In the genomic region with DNA sequence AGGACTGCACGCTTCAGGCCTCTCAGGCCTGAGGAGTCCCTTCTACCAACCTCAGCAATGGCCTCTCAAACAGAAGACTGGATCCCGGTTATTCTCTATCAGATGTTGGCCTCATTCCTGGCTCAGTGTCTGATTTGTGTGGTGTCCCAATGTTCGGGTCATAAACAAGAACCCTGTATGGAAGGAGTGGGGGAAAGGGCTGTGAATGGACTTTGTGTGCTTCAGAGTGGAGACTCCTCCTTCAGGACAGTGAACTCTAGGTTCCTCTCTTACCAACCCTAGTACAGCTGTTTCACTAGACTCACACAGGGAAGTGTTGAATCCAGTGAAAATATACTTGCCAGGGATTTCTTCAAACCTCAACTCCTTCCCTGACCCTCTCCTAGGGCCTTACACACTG, we compare ENCODE assay signal across 16 mouse cellular contexts. TPM values are rescaled to one million over a fixed set of nuclear protein-coding genes. Genes with fewer than 3 reads are reported as not detected.
A peak's percentile ranks its signal among the peaks of the same experiment; 100 is the strongest.
DNase-seq lines count a peak whose midpoint lies in the region; ATAC-seq and TF ChIP-seq lines count a peak whose summit lies in the region.
"Had no signal": no experiment of that assay in that cellular context is flagged by ENCODE, and none has a peak within 500 bp of the region (broad histone marks: within the 10 kb centered on the region; RNA-seq: fewer than 3 reads in every experiment).

No protein-coding gene starts in this region.

- no peak overlapping the region for H3K9ac ChIP-seq in heart, embryonic 14.5 days (ENCODE audit: low read length)
- H3K9ac ChIP-seq in lung, embryonic 15.5 days: no peak overlapping the region
- no peak overlapping the region for H3K9ac ChIP-seq in intestine, embryonic 15.5 days
- H3K9ac ChIP-seq in stomach, embryonic 16.5 days (ENCODE audit: low read length): no peak overlapping the region
- H3K9ac ChIP-seq: forebrain, embryonic 13.5 days; midbrain, embryonic 15.5 days; neural tube, embryonic 15.5 days had no signal

- intact Hi-C loops in heart, postnatal 10 days (cut with DNase I): no loop called here
- intact Hi-C loops in left cerebral cortex, adult 2 months (cut with DNase I): no loop called here

- no peak overlapping the region for H3K4me2 ChIP-seq in heart, embryonic 14.5 days (ENCODE audit: low read length)
- H3K4me2 ChIP-seq in lung, embryonic 15.5 days: no peak overlapping the region
- no peak overlapping the region for H3K4me2 ChIP-seq in intestine, embryonic 15.5 days (replicated peaks)
- H3K4me2 ChIP-seq in stomach, embryonic 16.5 days (ENCODE audit: low read depth, low read length): no peak overlapping the region
- H3K4me2 ChIP-seq: forebrain, embryonic 13.5 days; midbrain, embryonic 15.5 days; neural tube, embryonic 15.5 days had no signal

- no peak for DNase-seq in heart, postnatal 10 days
- no peak for DNase-seq in lung, adult 2 months
- no peak for DNase-seq in B cell, adult 2 months
- DNase-seq in left cerebral cortex, adult 2 months (ENCODE audit: extremely low spot score in 1 of 2, low spot score in 2 of 2): no peak
- DNase-seq: cerebellum, postnatal 25 days; right cerebral cortex, postnatal 14 days had no signal

- H3K4me3 ChIP-seq in heart, embryonic 14.5 days (ENCODE audit: control insufficient read depth in 1 of 2, insufficient read depth in 1 of 2, low read depth in 1 of 2, low read length in 2 of 2): no peak overlapping the region
- no peak overlapping the region for H3K4me3 ChIP-seq in lung, embryonic 15.5 days
- H3K4me3 ChIP-seq in lung, adult 2 months (replicated peaks; ENCODE audit: extremely low read depth, low read depth, low read length): no peak overlapping the region
- no peak overlapping the region for H3K4me3 ChIP-seq in intestine, embryonic 15.5 days (replicated peaks)
- no peak overlapping the region for H3K4me3 ChIP-seq in stomach, embryonic 16.5 days (replicated peaks; ENCODE audit: low read length)
- H3K4me3 ChIP-seq in left cerebral cortex, adult 2 months: no peak overlapping the region
- H3K4me3 ChIP-seq: forebrain, embryonic 13.5 days; midbrain, embryonic 15.5 days; neural tube, embryonic 15.5 days had no signal

- H3K9me3 ChIP-seq in heart, embryonic 14.5 days (ENCODE audit: control insufficient read depth, low read length): no peaks in the 10 kb centered on the region
- H3K9me3 ChIP-seq in lung, embryonic 15.5 days: no peaks in the 10 kb centered on the region
- H3K9me3 ChIP-seq in intestine, embryonic 15.5 days: no peaks in the 10 kb centered on the region
- no peaks in the 10 kb centered on the region for H3K9me3 ChIP-seq in stomach, embryonic 16.5 days (replicated peaks; ENCODE audit: control insufficient read depth, low read length)
- H3K9me3 ChIP-seq: forebrain, embryonic 13.5 days; midbrain, embryonic 15.5 days; neural tube, embryonic 15.5 days had no signal

- ATAC-seq in heart, embryonic 14.5 days (ENCODE audit: insufficient number of reproducible peaks, insufficient read depth, low FRiP score, low read depth): no peak
- ATAC-seq in lung, embryonic 15.5 days (ENCODE audit: borderline replicate concordance, extremely low read depth, low FRiP score, low TSS enrichment): peak; percentile 54; the same call in 1 of the 2 replicates
- ATAC-seq in intestine, embryonic 15.5 days: no peak
- ATAC-seq in stomach, embryonic 16.5 days (ENCODE audit: insufficient read depth, low FRiP score): peak; percentile 42; the same call in 1 of the 2 replicates
- ATAC-seq: forebrain, embryonic 13.5 days; midbrain, embryonic 15.5 days had no signal

- no peak for TF ChIP-seq POLR2A in lung, adult 2 months (IDR thresholded peaks at IDR 0.05; ENCODE audit: borderline replicate concordance, extremely low read depth, low read depth, low read length)

- 53% methylated on average over 3 of the region's 3 CpGs for WGBS in heart, embryonic 14.5 days
- 47% methylated on average over 3 of the region's 3 CpGs for WGBS in lung, embryonic 15.5 days
- WGBS in lung, adult 2 months: 66% methylated on average over 3 of the region's 3 CpGs
- 74% methylated on average over 3 of the region's 3 CpGs for WGBS in intestine, embryonic 15.5 days
- WGBS in stomach, embryonic 16.5 days: 65% methylated on average over 3 of the region's 3 CpGs

- no peak for TF ChIP-seq CTCF in lung, adult 2 months (IDR thresholded peaks at IDR 0.05; ENCODE audit: insufficient read depth, low read length)
- no peak for TF ChIP-seq CTCF in left cerebral cortex, adult 2 months (IDR thresholded peaks at IDR 0.05)

- H3K4me1 ChIP-seq in heart, embryonic 14.5 days (ENCODE audit: control insufficient read depth in 2 of 2, insufficient read depth in 2 of 2, low read length in 2 of 2): peaks cover 0 to 2% of the 10 kb centered on the region in 2 experiments; a peak in 1 of 4 replicates
- peaks cover 34% of the 10 kb centered on the region for H3K4me1 ChIP-seq in lung, embryonic 15.5 days
- H3K4me1 ChIP-seq in lung, adult 2 months (ENCODE audit: control insufficient read depth, insufficient read depth, low read length): no peaks in the 10 kb centered on the region
- no peaks in the 10 kb centered on the region for H3K4me1 ChIP-seq in intestine, embryonic 15.5 days (replicated peaks)
- no peaks in the 10 kb centered on the region; the same call in 1 of the 2 replicates for H3K4me1 ChIP-seq in stomach, embryonic 16.5 days (ENCODE audit: control insufficient read depth, insufficient read depth, low read length)
- H3K4me1 ChIP-seq: forebrain, embryonic 13.5 days; midbrain, embryonic 15.5 days; neural tube, embryonic 15.5 days had no signal

- H3K36me3 ChIP-seq in heart, embryonic 14.5 days (ENCODE audit: control insufficient read depth, insufficient read depth, low read length): no peaks in the 10 kb centered on the region
- no peaks in the 10 kb centered on the region for H3K36me3 ChIP-seq in lung, embryonic 15.5 days
- H3K36me3 ChIP-seq in intestine, embryonic 15.5 days: no peaks in the 10 kb centered on the region
- H3K36me3 ChIP-seq in stomach, embryonic 16.5 days (ENCODE audit: control insufficient read depth, insufficient read depth, low read length): no peaks in the 10 kb centered on the region
- H3K36me3 ChIP-seq: midbrain, embryonic 15.5 days; neural tube, embryonic 15.5 days had no signal

- peak overlapping the region; percentile 61; a peak in 3 of 4 replicates for H3K27ac ChIP-seq in heart, embryonic 14.5 days (replicated peaks in 1 of 2; ENCODE audit: control insufficient read depth in 1 of 2, insufficient read depth in 1 of 2, low read depth in 2 of 2, low read length in 2 of 2)
- H3K27ac ChIP-seq in lung, embryonic 15.5 days: peak overlapping the region; percentile 90
- peak overlapping the region; percentile 51; the same call in 1 of the 2 replicates for H3K27ac ChIP-seq in intestine, embryonic 15.5 days
- peak overlapping the region; percentile 93 for H3K27ac ChIP-seq in stomach, embryonic 16.5 days (ENCODE audit: low read length)
- H3K27ac ChIP-seq in left cerebral cortex, adult 2 months: no peak overlapping the region
- H3K27ac ChIP-seq: forebrain, embryonic 13.5 days; midbrain, embryonic 15.5 days had no signal

- no peaks in the 10 kb centered on the region for H3K27me3 ChIP-seq in heart, embryonic 14.5 days (ENCODE audit: control insufficient read depth, insufficient read depth, low read length)
- no peaks in the 10 kb centered on the region for H3K27me3 ChIP-seq in lung, embryonic 15.5 days
- no peaks in the 10 kb centered on the region for H3K27me3 ChIP-seq in intestine, embryonic 15.5 days (replicated peaks)
- 0 out of 2 replicates have a peak, but pooled peaks cover 7% of the 10 kb centered on the region for H3K27me3 ChIP-seq in stomach, embryonic 16.5 days (ENCODE audit: control insufficient read depth, insufficient read depth, low read length)
- H3K27me3 ChIP-seq: forebrain, embryonic 13.5 days; midbrain, embryonic 15.5 days; neural tube, embryonic 15.5 days had no signal

RNA-seq across cellular contexts. Expression of gene Haus7, which starts 9.5 kb away (rescaled TPM):
- 42.0 and 43.2 TPM in 2 replicates for polyA plus RNA-seq in heart, embryonic 14.5 days (2014; fragmentation: Nextera tagmentation; extraction: Ambion mirVana)
- 10 to 100 TPM; 14.5 to 16.3 TPM for total RNA-seq in heart, postnatal 10 days (2021)
- polyA plus RNA-seq in lung, embryonic 15.5 days (2015; fragmentation: Nextera tagmentation; extraction: Ambion mirVana): 64.4 and 66.9 TPM in 2 replicates
- 9.2 and 14.1 TPM in 2 replicates for polyA plus RNA-seq in lung, adult 2 months (2012; rRNA removed)
- polyA plus RNA-seq in intestine, embryonic 15.5 days (2015; fragmentation: Nextera tagmentation; extraction: Ambion mirVana): 58.2 and 60.6 TPM in 2 replicates
- polyA plus RNA-seq in stomach, embryonic 16.5 days (2015; fragmentation: Nextera tagmentation; extraction: Ambion mirVana): 49.6 and 50.9 TPM in 2 replicates
- total RNA-seq in left cerebral cortex, adult 2 months (2021): 1 to 10 TPM; 7.9 to 9.2 TPM

RNA-seq across cellular contexts. Expression of gene Bgn, which starts 15.1 kb away (rescaled TPM):
- polyA plus RNA-seq in heart, embryonic 14.5 days (2014; fragmentation: Nextera tagmentation; extraction: Ambion mirVana): 111 and 130 TPM in 2 replicates
- 100 to 1,000 TPM; 276 to 309 TPM for total RNA-seq in heart, postnatal 10 days (2021)
- 155 and 183 TPM in 2 replicates for polyA plus RNA-seq in lung, embryonic 15.5 days (2015; fragmentation: Nextera tagmentation; extraction: Ambion mirVana)
- 656 and 780 TPM in 2 replicates for polyA plus RNA-seq in lung, adult 2 months (2012; rRNA removed)
- polyA plus RNA-seq in intestine, embryonic 15.5 days (2015; fragmentation: Nextera tagmentation; extraction: Ambion mirVana): 48.5 and 52.7 TPM in 2 replicates
- 87.2 and 114 TPM in 2 replicates for polyA plus RNA-seq in stomach, embryonic 16.5 days (2015; fragmentation: Nextera tagmentation; extraction: Ambion mirVana)
- total RNA-seq in left cerebral cortex, adult 2 months (2021): 10 to 100 TPM; 15.5 to 17.6 TPM
- total RNA-seq: CH12.LX; granulocyte monocyte progenitor cell, adult 5-6 weeks had no signal

RNA-seq across cellular contexts. Expression of gene Trex2, which starts 33.2 kb away (rescaled TPM):
- not detected in 2 replicates for polyA plus RNA-seq in heart, embryonic 14.5 days (2014; fragmentation: Nextera tagmentation; extraction: Ambion mirVana)
- total RNA-seq in heart, postnatal 10 days (2021): not detected
- not detected in 2 replicates for polyA plus RNA-seq in lung, embryonic 15.5 days (2015; fragmentation: Nextera tagmentation; extraction: Ambion mirVana)
- 1.1 and 115 TPM in 2 replicates for polyA plus RNA-seq in lung, adult 2 months (2012; rRNA removed)
- polyA plus RNA-seq in intestine, embryonic 15.5 days (2015; fragmentation: Nextera tagmentation; extraction: Ambion mirVana): not detected in 2 replicates
- 12.3 and 24.8 TPM in 2 replicates for polyA plus RNA-seq in stomach, embryonic 16.5 days (2015; fragmentation: Nextera tagmentation; extraction: Ambion mirVana)
- not detected for total RNA-seq in left cerebral cortex, adult 2 months (2021)
- total RNA-seq: CH12.LX; granulocyte monocyte progenitor cell, adult 5-6 weeks; left cerebral cortex, postnatal 4 days had no signal
- polyA plus RNA-seq: forebrain, embryonic 13.5 days; midbrain, embryonic 15.5 days; neural tube, embryonic 15.5 days had no signal

RNA-seq across cellular contexts. Expression of gene Atp2b3, which starts 34.6 kb away (rescaled TPM):
- polyA plus RNA-seq in heart, embryonic 14.5 days (2014; fragmentation: Nextera tagmentation; extraction: Ambion mirVana): 0.27 and 0.41 TPM in 2 replicates
- total RNA-seq in heart, postnatal 10 days (2021): under 1 TPM in 1 of 2 experiments, not detected in 1; 0.15 TPM
- 0.09 and 0.13 TPM in 2 replicates for polyA plus RNA-seq in lung, embryonic 15.5 days (2015; fragmentation: Nextera tagmentation; extraction: Ambion mirVana)
- 0.04 TPM in 1 of 2 replicates, not detected in the other for polyA plus RNA-seq in lung, adult 2 months (2012; rRNA removed)
- polyA plus RNA-seq in intestine, embryonic 15.5 days (2015; fragmentation: Nextera tagmentation; extraction: Ambion mirVana): 0.26 and 0.28 TPM in 2 replicates
- 0.26 and 0.59 TPM in 2 replicates for polyA plus RNA-seq in stomach, embryonic 16.5 days (2015; fragmentation: Nextera tagmentation; extraction: Ambion mirVana)
- total RNA-seq in left cerebral cortex, adult 2 months (2021): 100 to 1,000 TPM in 1 of 2 experiments, 10 to 100 TPM in 1; 99.8 to 105 TPM
- total RNA-seq: CH12.LX; granulocyte monocyte progenitor cell, adult 5-6 weeks had no signal

RNA-seq across cellular contexts. Expression of gene Zfp92, which starts 57.4 kb away (rescaled TPM):
- not detected in 2 replicates for polyA plus RNA-seq in heart, embryonic 14.5 days (2014; fragmentation: Nextera tagmentation; extraction: Ambion mirVana)
- total RNA-seq in heart, postnatal 10 days (2021): not detected
- polyA plus RNA-seq in lung, embryonic 15.5 days (2015; fragmentation: Nextera tagmentation; extraction: Ambion mirVana): 0.09 and 0.19 TPM in 2 replicates
- polyA plus RNA-seq in lung, adult 2 months (2012; rRNA removed): 0.06 and 0.32 TPM in 2 replicates
- 0.32 and 0.54 TPM in 2 replicates for polyA plus RNA-seq in intestine, embryonic 15.5 days (2015; fragmentation: Nextera tagmentation; extraction: Ambion mirVana)
- 0.11 and 0.30 TPM in 2 replicates for polyA plus RNA-seq in stomach, embryonic 16.5 days (2015; fragmentation: Nextera tagmentation; extraction: Ambion mirVana)
- 1 to 10 TPM; 1.9 to 2.1 TPM for total RNA-seq in left cerebral cortex, adult 2 months (2021)
- total RNA-seq: granulocyte monocyte progenitor cell, adult 5-6 weeks had no signal

Comparison
In these comparisons a context has a peak if more than half of its experiments do, and no peak if none do; other contexts are left out.
1. ATAC-seq: peak in lung, embryonic 15.5 days (single experiment) and stomach, embryonic 16.5 days (single experiment); none in heart, embryonic 14.5 days (single experiment) and intestine, embryonic 15.5 days (single experiment).